Mouse (Mus musculus) embryonic facial prominence, embryonic 13.5 days (tissue): ENCODE results near the gene Lpo. TPM values are rescaled to one million over a fixed set of nuclear protein-coding genes. Genes with fewer than 3 reads are reported as not detected.
A peak's percentile ranks its signal among the peaks of the same experiment; 100 is the strongest.

Source experiments
- ATAC-seq: fragments of 200-750 bp; cut with Nextera tagmentation; 2 replicates; pipeline ENCODE4 v1.8.0; 2017; ENCODE audit warnings: low read depth; ENCODE audit not compliant: insufficient number of reproducible peaks, insufficient read depth, low FRiP score, low TSS enrichment
- H3K27ac ChIP-seq: fragments of 300-500 bp; sonication (generic); 2 replicates; pipeline ENCODE4 v1.5.1; 2015; ENCODE audit warnings: moderate library complexity, mild to moderate bottlenecking, inconsistent platforms
- H3K27me3 ChIP-seq: fragments of 300-500 bp; sonication (generic); 2 replicates; pipeline ENCODE4 v1.6.1; 2015; ENCODE audit warnings: mild to moderate bottlenecking, inconsistent platforms
- H3K36me3 ChIP-seq: fragments of 300-500 bp; sonication (generic); 2 replicates; pipeline ENCODE4 v1.6.1; 2015; ENCODE audit warnings: mild to moderate bottlenecking, inconsistent platforms
- H3K4me1 ChIP-seq: fragments of 300-500 bp; sonication (generic); 2 replicates; pipeline ENCODE4 v1.6.1; 2015; ENCODE audit warnings: inconsistent platforms
- H3K4me2 ChIP-seq: fragments of 300-500 bp; sonication (generic); 2 replicates; pipeline ENCODE4 v1.6.1; 2015; ENCODE audit warnings: moderate library complexity, mild to moderate bottlenecking, inconsistent platforms
- H3K4me3 ChIP-seq: fragments of 300-500 bp; sonication (generic); 2 replicates; pipeline ENCODE4 v1.5.1; 2015; ENCODE audit warnings: mild to moderate bottlenecking, inconsistent platforms
- H3K9ac ChIP-seq: fragments of 300-500 bp; sonication (generic); 2 replicates; pipeline ENCODE4 v1.6.1; 2015; ENCODE audit warnings: mild to moderate bottlenecking, inconsistent platforms
- H3K9me3 ChIP-seq: fragments of 300-500 bp; sonication (generic); 2 replicates; pipeline ENCODE4 v1.6.1; 2016; ENCODE audit warnings: inconsistent platforms
- WGBS: fragments of 180-500 bp; shearing (Covaris S2); methylation state at CpG from one replicate; pipeline ENCODE4 v1.1.7; 2015; ENCODE audit warnings: mixed read lengths; 5-methylcytosine and 5-hydroxymethylcytosine counted together
- polyA plus RNA-seq: library from polyadenylated mRNA; unstranded; fragments of >200 nt; fragmentation: Nextera tagmentation; extraction: Ambion mirVana; gene quantifications from 2 replicates; pipeline ENCODE4 v1.2.1, GENCODE M21; 2015

Gene Lpo
- polyA plus RNA-seq, 1 experiment from 2014 or later: 0.08 TPM

- Histone ChIP-seq H3K9me3 (no peaks in the 10 kb centered on the region), H3K4me2 (no peak overlapping the region), H3K36me3 (no peaks in the 10 kb centered on the region), H3K4me3 (no peak overlapping the region), H3K4me1 (no peaks in the 10 kb centered on the region), H3K9ac (no peak overlapping the region), H3K27me3 (no peaks in the 10 kb centered on the region), H3K27ac (no peak overlapping the region)
- WGBS: 82% methylated on average over 22 of the region's 22 CpGs
- no peak for ATAC-seq
Measured at GRCm38 (mm10) chr11:87801711-87802275, 26.3 kb downstream of the Lpo start.

- H3K27ac ChIP-seq: no peak within 1 kb of the TSS
- WGBS: 50% methylated on average over 3 of the region's 3 CpGs
- H3K27me3 ChIP-seq: no peaks in the 10 kb centered on the region
- no peak within 1 kb of the TSS for H3K4me2 ChIP-seq
- H3K4me1 ChIP-seq: no peaks in the 10 kb centered on the region
- no peak for ATAC-seq
- H3K9me3 ChIP-seq: no peaks in the 10 kb centered on the region
- no peak within 1 kb of the TSS for H3K4me3 ChIP-seq
- H3K9ac ChIP-seq: no peak within 1 kb of the TSS
- no peaks in the 10 kb centered on the region for H3K36me3 ChIP-seq
Measured at GRCm38 (mm10) chr11:87793460-87793859, 34.6 kb downstream of the Lpo start, which contains the start of gene Mpo. Mpo (plus strand) TSS chr11:87793581.

DNA sequence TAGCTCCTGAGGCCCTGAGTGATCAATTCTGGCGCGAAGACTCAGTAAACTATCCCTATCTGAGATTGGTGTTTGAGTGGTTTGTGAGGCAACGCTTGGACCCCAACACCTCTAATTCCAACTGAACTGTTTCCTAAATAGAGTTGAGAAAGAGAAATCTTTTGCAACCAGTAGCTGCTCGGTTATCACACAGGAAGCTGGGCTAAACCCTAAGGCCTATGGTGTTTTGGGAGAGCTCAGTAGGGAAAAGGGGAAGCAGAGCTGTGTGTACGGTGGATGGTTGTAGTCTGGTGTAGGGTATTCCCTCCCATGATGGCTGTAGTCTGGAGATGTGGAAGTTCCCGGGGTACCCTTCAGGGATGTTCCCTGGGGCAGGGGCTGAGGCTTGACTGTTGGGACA lies 38.0 kb downstream of the Lpo start:
- 85% methylated on average over 6 of the region's 6 CpGs for WGBS

GRCm38 (mm10) chr11:87780130-87780529 lies 48.0 kb downstream of the Lpo start:
- H3K9me3 ChIP-seq: no peaks in the 10 kb centered on the region
- H3K4me3 ChIP-seq: no peak overlapping the region
- ATAC-seq: no peak
- no peak overlapping the region for H3K4me2 ChIP-seq
- no peak overlapping the region for H3K9ac ChIP-seq
- H3K4me1 ChIP-seq: peaks cover 17% of the 10 kb centered on the region
- no peaks in the 10 kb centered on the region for H3K27me3 ChIP-seq
- H3K36me3 ChIP-seq: no peaks in the 10 kb centered on the region
- no peak overlapping the region for H3K27ac ChIP-seq
- 76% methylated on average over 8 of the region's 8 CpGs for WGBS

More for the DNA sequence above, 38.0 kb downstream of the Lpo start:
- ATAC-seq: no peak
- no peak overlapping the region for H3K4me3 ChIP-seq
- no peaks in the 10 kb centered on the region for H3K4me1 ChIP-seq
- H3K27ac ChIP-seq: no peak overlapping the region
- no peak overlapping the region for H3K4me2 ChIP-seq
- H3K36me3 ChIP-seq: no peaks in the 10 kb centered on the region
- no peaks in the 10 kb centered on the region for H3K27me3 ChIP-seq
- H3K9me3 ChIP-seq: no peaks in the 10 kb centered on the region
- no peak overlapping the region for H3K9ac ChIP-seq

GRCm38 (mm10) chr11:87779392-87779791 lies 48.7 kb downstream of the Lpo start:
- peaks cover 17% of the 10 kb centered on the region for H3K4me1 ChIP-seq
- no peaks in the 10 kb centered on the region for H3K9me3 ChIP-seq
- H3K27me3 ChIP-seq: no peaks in the 10 kb centered on the region
- no peaks in the 10 kb centered on the region for H3K36me3 ChIP-seq
- no peak overlapping the region for H3K27ac ChIP-seq
- H3K4me2 ChIP-seq: no peak overlapping the region
- ATAC-seq: no peak
- H3K9ac ChIP-seq: no peak overlapping the region
- WGBS: 81% methylated on average over 4 of the region's 4 CpGs
- H3K4me3 ChIP-seq: no peak overlapping the region

DNA sequence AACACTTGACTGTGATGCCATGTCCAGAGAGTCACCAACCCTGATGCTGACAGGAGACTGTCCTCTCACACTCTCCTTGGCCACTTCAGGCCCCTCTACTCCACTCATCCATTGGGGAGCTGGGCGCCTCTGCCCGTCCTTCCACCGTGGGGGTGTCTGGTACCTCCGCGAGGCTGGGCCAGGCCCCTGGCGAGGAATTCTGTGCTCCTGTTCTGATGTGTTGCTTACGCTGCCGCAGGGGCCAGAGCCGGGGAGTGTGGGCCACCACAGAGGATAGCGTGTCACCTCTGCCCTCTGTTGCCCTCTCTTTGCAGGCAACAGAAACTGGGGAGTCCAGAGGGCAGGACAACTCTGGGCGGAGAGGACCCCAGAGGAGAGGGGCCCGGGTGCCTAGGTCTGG lies 49.2 kb downstream of the Lpo start:
- peak; percentile 21; the same call in 1 of the 2 replicates for ATAC-seq
- H3K9me3 ChIP-seq: no peaks in the 10 kb centered on the region
- no peak overlapping the region for H3K27ac ChIP-seq
- peak overlapping the region; percentile 53 for H3K4me3 ChIP-seq
- peak overlapping the region; percentile 87 for H3K4me2 ChIP-seq
- peaks cover 17% of the 10 kb centered on the region for H3K4me1 ChIP-seq
- 34% methylated on average over 12 of the region's 12 CpGs for whole genome bisulfite sequencing
- no peaks in the 10 kb centered on the region for H3K36me3 ChIP-seq
- peak overlapping the region; percentile 78 for H3K9ac ChIP-seq
- no peaks in the 10 kb centered on the region for H3K27me3 ChIP-seq

DNA sequence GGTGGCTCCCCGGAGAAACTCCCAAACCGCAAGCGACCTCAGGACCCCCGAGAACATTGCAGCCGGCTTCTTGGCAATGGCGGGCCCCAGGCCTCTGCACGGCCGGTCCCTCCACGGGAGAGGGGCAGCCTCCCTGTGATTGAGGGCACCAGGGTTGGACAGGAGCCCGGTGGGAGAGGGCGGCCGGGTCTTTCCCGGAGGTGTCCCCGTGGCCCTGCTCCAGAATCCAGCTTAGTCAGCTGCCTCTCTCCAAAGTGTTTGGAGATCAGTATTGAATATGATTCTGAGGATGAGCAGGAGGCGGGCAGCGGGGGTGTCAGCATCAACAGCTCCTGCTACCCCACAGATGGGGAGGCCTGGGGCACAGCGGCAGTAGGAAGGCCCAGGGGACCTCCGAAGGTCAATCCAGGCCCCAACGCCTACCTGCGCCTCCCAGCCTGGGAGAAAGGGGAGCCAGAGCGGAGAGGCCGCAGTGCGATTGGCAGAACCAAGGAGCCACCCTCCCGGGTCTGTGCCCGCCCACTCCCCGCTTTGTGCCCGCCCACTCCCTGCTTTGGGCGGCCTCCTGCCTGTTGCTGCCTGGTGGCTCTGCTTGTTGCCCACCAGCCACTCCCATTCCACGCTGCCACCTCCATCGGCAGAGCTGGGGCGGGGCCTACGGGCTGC lies 49.9 kb downstream of the Lpo start:
- Histone ChIP-seq H3K27ac (no peak overlapping the region), H3K9ac (peak overlapping the region; percentile 78), H3K36me3 (no peaks in the 10 kb centered on the region), H3K4me3 (peak overlapping the region; percentile 53), H3K4me1 (peaks cover 17% of the 10 kb centered on the region), H3K27me3 (no peaks in the 10 kb centered on the region), H3K4me2 (peak overlapping the region; percentile 87), H3K9me3 (no peaks in the 10 kb centered on the region)
- 7% methylated on average over 32 of the region's 32 CpGs for WGBS
- peak; percentile 85 for ATAC-seq

GRCm38 (mm10) chr11:87772354-87772753 lies 55.7 kb downstream of the Lpo start:
- WGBS: 89% methylated on average over 3 of the region's 3 CpGs
- no peak for ATAC-seq
- Histone ChIP-seq H3K4me1 (peaks cover 1% of the 10 kb centered on the region; the same call in 1 of the 2 replicates), H3K9ac (no peak overlapping the region), H3K27me3 (peaks cover 7% of the 10 kb centered on the region; the same call in 1 of the 2 replicates), H3K4me2 (no peak overlapping the region), H3K4me3 (no peak overlapping the region), H3K36me3 (no peaks in the 10 kb centered on the region), H3K27ac (no peak overlapping the region), H3K9me3 (no peaks in the 10 kb centered on the region)

GRCm38 (mm10) chr11:87770989-87771388 lies 57.1 kb downstream of the Lpo start:
- Histone ChIP-seq H3K4me3 (no peak overlapping the region), H3K27me3 (peaks cover 21% of the 10 kb centered on the region), H3K36me3 (no peaks in the 10 kb centered on the region), H3K9ac (no peak overlapping the region), H3K4me1 (no peaks in the 10 kb centered on the region), H3K9me3 (no peaks in the 10 kb centered on the region), H3K4me2 (no peak overlapping the region), H3K27ac (no peak overlapping the region)
- ATAC-seq: no peak
- 59% methylated on average over 3 of the region's 3 CpGs for WGBS

DNA sequence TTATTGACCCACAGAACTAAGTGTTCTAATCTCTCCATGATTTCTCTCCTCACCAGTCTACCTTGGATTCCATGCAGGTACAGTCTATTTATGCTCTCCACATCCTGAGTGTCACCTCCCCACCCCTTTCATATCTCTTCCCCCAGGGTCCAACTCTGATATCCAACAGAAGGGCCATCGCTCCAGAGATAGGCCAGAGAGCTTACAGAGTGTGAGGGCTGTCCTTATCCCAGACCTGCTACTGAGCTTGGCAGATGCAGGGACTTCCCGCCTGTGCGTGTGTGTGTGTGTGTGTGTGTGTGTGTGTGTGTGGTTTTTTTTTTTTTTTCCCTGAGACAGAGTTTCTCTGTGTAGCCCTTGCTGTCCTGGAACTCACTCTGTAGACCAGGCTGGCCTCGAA lies 59.3 kb downstream of the Lpo start:
- Histone ChIP-seq H3K9ac (no peak overlapping the region), H3K4me3 (no peak overlapping the region), H3K9me3 (no peaks in the 10 kb centered on the region), H3K4me2 (no peak overlapping the region), H3K27ac (no peak overlapping the region), H3K27me3 (peaks cover 43% of the 10 kb centered on the region), H3K36me3 (no peaks in the 10 kb centered on the region), H3K4me1 (peaks cover 13% of the 10 kb centered on the region)
- 89% methylated on average over 4 of the region's 4 CpGs for WGBS
- no peak for ATAC-seq

DNA sequence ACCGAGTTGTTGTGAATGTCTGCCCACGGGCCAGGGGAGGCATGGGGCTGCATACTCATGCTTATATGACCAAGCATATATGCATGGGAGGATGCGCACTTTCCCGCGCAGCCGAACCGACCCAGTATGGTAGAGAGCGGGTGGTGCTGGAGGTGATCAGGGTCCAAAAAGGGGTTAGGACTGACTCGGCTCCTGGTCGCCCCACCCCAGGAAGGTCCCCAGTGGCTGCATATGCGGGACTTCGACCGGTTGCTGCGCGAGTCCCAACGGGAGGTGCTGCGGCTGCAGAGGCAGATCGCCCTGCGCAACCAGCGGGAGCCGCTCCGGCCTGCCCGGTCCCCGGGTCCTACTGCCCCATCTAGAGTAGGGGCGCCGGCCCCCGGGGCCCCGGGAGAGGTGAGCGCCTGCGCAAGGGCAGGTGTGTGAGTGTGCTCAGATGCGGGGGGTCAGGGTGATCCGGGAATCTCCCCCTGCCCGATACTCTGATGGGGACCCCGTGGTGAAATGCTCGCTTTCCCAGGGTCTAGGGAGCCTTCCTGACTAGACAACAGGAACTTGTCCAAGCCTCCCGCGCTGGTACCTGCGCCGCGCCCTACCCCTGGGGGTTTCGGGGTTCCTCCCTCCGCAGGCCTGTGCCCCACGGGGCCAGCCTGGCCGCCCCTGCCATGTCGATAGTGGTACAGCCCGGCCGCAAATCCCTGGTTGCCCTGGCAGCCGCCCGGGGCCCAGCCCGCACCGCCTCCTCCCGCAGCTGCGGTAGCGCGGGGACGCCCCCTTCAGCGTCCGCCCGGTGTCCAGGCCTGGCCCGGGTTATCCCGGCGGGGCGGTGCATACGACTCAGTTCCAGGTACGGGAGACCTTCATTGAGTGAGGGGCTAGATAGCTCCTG lies 63.9 kb downstream of the Lpo start:
- ATAC-seq: peak; percentile 56
- Histone ChIP-seq H3K4me2 (peak overlapping the region; percentile 95), H3K4me3 (peak overlapping the region; percentile 53), H3K27me3 (peaks cover 89% of the 10 kb centered on the region), H3K9ac (peak overlapping the region; percentile 73), H3K9me3 (no peaks in the 10 kb centered on the region), H3K36me3 (no peaks in the 10 kb centered on the region), H3K27ac (no peak overlapping the region), H3K4me1 (peaks cover 28% of the 10 kb centered on the region)
- 1% methylated on average over 60 of the region's 65 CpGs for whole genome bisulfite sequencing
